Mouse (Mus musculus): ENCODE measurements around the gene Tnc.

Tnc gene

GRCm38 (mm10) chr4:64024041-64024779 is 22.6 kb downstream of the Tnc start:
- no peak for DNase-seq (ENCODE audit: low spot score)

- DNase-seq (ENCODE audit: low spot score), result peak; percentile 5
Measured at GRCm38 (mm10) chr4:64020930-64021589, 25.8 kb downstream of the Tnc start.

DNA sequence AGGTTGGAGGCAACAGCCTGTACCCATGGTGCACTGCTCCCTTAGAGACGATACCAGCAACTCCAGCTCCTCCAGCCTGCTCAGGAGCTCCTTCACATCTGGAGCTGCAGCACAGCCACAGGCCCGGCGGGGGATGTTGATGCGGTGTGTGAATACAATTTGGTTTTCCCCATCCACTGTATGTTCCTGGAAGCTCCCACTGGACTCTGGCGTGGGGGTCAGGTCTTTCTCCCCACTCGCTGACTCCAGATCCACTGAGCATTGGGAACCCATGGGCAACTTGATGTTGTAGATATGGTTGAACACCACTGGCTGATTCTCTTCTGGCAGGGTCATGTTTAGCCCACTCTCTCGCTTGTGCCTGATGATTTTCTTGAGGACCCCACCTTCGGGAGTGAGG is 26.7 kb downstream of the Tnc start:
- DNase-seq (ENCODE audit: low spot score), result no peak

DNA sequence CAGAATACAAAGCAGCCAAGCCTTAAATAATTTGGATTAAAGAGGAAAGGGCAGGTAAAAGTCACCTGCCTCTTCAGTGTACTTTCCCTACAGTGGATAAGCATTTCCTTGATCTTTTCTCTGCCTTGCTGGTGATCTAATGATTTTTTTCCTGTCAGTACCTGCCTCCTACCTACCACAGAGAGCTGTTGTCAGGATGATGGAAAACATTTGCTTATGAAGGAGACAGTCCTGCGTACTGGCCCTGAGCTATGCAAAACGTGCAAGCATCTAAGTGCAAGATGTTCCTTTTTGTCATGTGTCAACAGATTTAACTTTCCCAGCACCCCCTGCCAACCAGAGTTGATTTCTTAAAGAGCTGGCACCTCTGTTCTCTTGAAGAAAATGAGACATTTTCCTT is 35.5 kb downstream of the Tnc start:
- DNase-seq (ENCODE audit: low spot score), result no peak

DNA sequence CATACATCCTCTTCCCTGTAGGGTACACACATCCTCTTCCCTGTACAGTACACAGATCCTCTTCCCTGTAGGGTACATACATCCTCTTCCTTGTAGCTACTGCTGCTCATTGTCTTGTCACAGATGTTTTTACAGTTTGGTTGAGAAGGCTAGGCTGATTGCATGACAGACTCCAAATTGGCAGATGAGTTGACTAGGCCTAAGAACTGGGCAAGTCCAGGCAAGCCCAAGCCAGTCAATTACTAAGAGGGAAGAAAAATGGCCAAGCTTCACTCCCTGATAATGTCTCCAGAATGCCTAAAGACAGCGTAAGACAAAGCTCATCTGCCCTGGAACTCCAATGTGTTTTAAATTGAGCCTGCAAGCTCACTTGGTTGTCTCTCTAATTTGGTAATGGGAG is 36.9 kb downstream of the Tnc start:
- no peak for DNase-seq (ENCODE audit: low spot score)

GRCm38 (mm10) chr4:64005198-64005597 is 41.6 kb downstream of the Tnc start:
- no peak for DNase-seq (ENCODE audit: low spot score)

DNA sequence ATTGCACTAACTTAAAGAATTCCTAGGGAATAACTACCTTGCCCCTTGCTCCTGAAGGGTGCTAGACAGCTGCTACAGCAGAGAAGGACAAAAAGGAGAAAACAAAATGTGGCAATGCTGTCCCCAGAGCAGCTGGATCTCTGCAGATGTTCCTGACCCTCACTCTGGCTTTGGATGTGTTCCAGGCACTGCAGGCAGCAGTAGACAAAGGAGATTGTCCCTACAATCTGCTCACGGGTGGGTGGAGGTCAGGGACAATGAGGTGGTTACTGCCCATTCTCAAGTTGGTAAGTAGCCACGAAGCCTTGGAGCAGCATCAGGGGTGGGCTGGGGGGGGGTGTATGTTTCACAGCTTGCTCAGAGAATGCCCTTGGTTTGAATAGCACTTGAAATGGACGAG is 43.1 kb downstream of the Tnc start:
- DNase-seq (ENCODE audit: low spot score), result no peak

- no peak for DNase-seq (ENCODE audit: low spot score)
Measured at GRCm38 (mm10) chr4:64002168-64002567, 44.6 kb downstream of the Tnc start.

DNA sequence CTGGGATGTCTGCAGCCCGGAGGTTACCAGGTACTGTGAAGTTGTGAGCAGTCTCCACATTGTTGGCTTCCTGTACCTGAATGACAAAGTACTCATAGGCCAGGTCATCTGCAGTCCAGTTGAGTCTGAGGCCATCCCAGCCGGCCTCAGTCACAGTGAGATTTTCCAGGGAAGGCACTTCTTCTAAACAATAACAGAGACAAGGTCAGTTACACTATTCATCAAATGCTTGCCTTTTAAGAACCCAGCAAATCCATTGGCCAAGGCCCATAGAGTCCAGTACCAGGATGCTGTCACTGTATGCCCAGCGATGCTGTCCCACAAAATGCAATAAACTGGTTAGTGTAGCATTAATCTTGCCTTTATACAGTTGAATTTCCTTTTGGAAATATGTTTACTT is 46.0 kb downstream of the Tnc start:
- no peak for DNase-seq (ENCODE audit: low spot score)

GRCm38 (mm10) chr4:64000293-64000692 is 46.5 kb downstream of the Tnc start:
- DNase-seq (ENCODE audit: low spot score), result no peak

- DNase-seq (ENCODE audit: low spot score), result no peak
Measured at GRCm38 (mm10) chr4:63993462-63994113, 53.2 kb downstream of the Tnc start.

GRCm38 (mm10) chr4:63990216-63990615 is 56.6 kb downstream of the Tnc start:
- DNase-seq (ENCODE audit: low spot score), result no peak

DNA sequence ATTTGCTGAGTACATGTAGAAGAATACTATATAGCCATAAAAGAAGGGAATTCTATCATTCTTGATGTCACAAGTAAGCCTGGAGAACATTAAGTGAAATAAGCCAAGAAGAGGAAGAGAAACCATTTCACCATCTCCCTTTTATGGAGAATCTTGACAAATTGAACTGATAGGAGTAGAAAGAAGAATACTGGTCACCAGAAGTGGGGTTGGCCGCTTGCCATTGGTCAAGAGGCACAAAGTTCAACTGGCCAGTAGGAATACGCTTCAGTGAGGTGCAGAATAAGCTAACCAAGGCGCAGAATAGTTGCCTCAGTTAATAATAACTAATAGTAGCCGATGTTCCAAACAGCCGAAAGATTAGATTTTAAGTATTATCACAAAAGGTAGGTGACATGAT is 58.7 kb downstream of the Tnc start:
- no peak for DNase-seq (ENCODE audit: low spot score)

DNA sequence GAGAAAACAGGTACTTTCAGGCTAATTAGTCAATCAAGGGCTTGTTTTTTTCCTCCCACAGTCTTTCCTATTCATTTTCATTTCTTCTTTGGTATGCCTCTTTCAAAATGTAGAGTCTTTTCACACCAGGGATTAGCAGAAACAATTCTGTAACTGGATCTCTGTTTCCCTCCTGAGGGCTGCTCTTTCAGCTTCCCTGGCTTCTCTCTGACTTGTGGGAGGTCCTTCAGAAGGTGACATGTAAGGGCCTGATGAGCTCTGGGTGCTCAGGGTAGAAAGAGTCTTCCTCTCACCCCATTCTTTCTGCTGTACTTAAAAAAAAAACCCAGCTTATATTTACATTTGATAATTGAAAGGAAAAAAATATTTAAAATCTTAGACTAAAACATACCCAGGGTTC is 60.2 kb downstream of the Tnc start:
- DNase-seq (ENCODE audit: low spot score), result no peak

DNA sequence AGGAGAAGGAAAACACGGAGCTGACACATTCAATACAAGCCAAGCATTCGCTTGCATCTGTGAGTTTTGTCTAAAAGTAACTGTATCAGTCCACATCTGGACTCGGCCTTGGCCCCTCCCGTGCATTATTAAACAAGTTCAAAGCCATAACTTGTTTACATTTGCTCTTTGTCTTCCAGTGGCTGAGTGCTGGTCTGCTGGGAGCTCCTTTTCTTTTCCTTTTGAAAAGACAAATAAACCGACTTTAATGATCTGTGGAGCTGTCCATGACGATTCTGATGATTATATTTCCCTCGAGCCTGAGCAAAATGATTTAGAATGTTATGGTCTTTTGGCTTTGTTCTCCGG is 63.7 kb downstream of the Tnc start:
- DNase-seq (ENCODE audit: low spot score), result no peak

GRCm38 (mm10) chr4:63982425-63983097 is 64.3 kb downstream of the Tnc start:
- peak; percentile 46 for DNase-seq (ENCODE audit: low spot score)

DNA sequence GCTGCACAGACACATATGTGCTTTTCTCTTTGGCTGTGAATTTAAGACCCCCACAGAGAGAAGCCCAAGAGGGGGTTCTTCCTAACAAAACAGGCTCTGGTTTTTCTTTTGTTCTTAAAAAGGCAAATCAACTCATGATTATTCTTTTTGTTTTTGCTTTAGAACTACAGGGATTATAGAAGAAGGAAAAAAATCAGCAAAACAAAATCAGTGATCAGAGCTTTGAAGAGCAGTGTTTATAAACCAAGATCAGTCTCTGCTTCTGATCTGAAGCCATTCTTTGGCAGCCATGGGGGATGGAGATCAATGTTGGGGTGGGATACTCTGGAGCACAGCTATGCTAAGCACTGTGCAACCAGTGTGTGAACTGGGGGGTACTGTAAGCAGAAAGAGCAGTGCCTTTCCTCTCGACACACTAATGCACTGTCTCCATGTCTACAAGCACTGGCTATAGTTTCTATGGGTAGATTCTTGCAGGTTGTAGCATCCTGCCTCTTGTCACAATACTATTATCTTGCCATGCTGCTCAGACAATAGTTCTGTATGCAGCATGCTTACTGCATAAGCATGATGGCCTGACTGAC is 66.5 kb downstream of the Tnc start:
- DNase-seq (ENCODE audit: low spot score), result no peak

DNA sequence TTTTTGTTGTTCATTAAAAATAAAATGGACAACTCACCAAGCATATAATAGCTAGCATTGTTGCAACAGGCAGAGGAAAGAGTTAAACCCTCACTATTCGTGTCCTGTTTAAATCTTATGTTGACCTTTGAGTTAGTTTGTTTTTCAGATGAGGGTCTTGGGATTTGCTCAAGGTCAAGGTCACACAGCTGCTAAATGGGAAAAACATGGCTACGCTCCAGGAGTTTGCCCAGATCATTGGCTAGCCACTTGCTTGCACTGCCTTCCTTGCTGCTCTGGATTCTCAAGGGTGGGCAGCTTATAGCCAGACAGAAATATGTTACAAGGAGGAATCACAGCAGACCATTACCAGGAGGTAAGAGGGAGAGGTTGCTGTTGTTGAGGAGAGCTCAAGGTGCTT is 67.2 kb downstream of the Tnc start:
- DNase-seq (ENCODE audit: low spot score), result no peak

DNA sequence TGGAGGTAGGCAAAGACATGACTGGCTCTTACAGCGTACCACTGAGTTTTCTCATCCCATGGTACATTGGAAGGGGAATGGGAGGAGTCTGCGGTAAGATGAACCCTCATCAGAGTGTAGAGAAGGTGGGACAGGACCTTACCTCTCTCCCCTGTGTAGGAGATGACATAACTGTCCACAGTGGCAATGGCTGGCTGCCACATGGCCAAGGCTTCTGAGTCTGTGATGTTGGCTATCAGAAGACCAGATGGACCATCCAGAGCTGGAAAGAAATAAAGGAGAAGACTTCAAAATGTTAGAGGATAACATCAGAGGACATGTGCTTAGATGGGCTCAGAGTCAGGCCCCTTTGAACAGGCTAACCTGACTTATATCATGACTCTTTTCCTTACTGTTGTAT is 74.3 kb downstream of the Tnc start:
- no peak for DNase-seq (ENCODE audit: low spot score)

DNA sequence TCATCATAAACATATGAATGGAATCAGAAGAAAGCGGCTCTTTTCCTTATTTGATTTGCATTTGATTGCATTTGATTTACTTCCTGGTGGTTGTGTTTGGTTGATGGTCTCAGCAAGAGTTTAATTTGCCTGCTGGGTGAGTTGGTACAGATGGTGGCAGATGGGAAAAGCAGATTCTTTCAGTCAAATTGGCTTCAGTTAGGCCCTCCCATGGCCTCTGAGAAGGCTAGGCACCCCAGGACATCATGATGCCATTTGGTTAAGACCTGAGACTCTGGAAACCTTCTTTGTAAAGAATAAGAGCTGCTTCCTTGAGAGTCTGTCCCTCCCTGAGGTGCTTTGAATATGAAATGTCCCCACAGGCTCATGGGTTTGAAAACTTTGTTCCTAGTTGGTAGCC is 75.1 kb downstream of the Tnc start:
- no peak for DNase-seq (ENCODE audit: low spot score)

GRCm38 (mm10) chr4:63970925-63971324 is 75.9 kb downstream of the Tnc start:
- DNase-seq (ENCODE audit: low spot score), result no peak

GRCm38 (mm10) chr4:63969891-63970290 is 76.9 kb downstream of the Tnc start:
- no peak for DNase-seq (ENCODE audit: low spot score)

- no peak for DNase-seq (ENCODE audit: low spot score)
Measured at GRCm38 (mm10) chr4:63963410-63963809, 83.4 kb downstream of the Tnc start.

Data from lung, postnatal 25 days (tissue).